Mouse (Mus musculus): ENCODE data around the gene Col1a1. TPM values are rescaled to one million over a fixed set of nuclear protein-coding genes. Genes with fewer than 3 reads are reported as not detected.
A peak's percentile ranks its signal among the peaks of the same experiment; 100 is the strongest.

Col1a1 gene
- polyA plus RNA-seq, 1 experiment = 2.3 TPM

DNA sequence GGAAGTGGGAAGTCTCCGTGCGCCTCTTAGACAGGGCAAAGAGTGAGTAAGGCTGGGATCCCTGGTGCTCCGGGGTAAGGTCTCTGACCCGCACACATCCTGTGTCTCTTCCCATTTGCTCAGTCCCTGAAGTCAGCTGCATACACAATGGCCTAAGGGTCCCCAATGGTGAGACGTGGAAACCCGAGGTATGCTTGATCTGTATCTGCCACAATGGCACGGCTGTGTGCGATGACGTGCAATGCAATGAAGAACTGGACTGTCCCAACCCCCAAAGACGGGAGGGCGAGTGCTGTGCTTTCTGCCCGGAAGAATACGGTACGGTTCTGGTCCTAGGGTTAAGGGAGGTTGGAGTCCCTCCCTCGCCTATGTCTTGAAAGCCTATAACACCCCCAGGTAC, 1.8 kb downstream of the Col1a1 start:
- no peaks in the 10 kb centered on the region for H3K79me2 ChIP-seq (ENCODE audit: control insufficient read depth, insufficient read depth)
- TF ChIP-seq CEBPB (IDR thresholded peaks at IDR 0.05; ENCODE audit: low read depth) (no peak), MYOG (IDR thresholded peaks at IDR 0.05; ENCODE audit: control insufficient read depth, extremely low read depth, insufficient read length) (no peak), CTCF (IDR thresholded peaks at IDR 0.05; ENCODE audit: control insufficient read depth, insufficient read depth, insufficient read length) (no peak), FOSL1 (IDR thresholded peaks at IDR 0.05; ENCODE audit: insufficient read depth, low read length, poor library complexity, severe bottlenecking) (no peak), MAX (IDR thresholded peaks at IDR 0.05) (no peak), MYOD1 (IDR thresholded peaks at IDR 0.05; ENCODE audit: control insufficient read depth, insufficient read length, low read depth) (no peak), USF1 (IDR thresholded peaks at IDR 0.05; ENCODE audit: low read depth) (no peak)
- peak overlapping the region; percentile 25 for H3K4me3 ChIP-seq (ENCODE audit: insufficient read depth, poor library complexity, severe bottlenecking)
- no peaks in the 10 kb centered on the region for H3K36me3 ChIP-seq (ENCODE audit: control insufficient read depth, insufficient read depth)
- no peaks in the 10 kb centered on the region for H3K79me3 ChIP-seq (ENCODE audit: low read depth)
- no peak overlapping the region for H3ac ChIP-seq (ENCODE audit: control insufficient read depth, insufficient read length, low read depth)
- H3K27me3 ChIP-seq (ENCODE audit: control insufficient read depth, insufficient read depth, insufficient read length) = no peaks in the 10 kb centered on the region

GRCm38 (mm10) chr11:94938296-94938695, 2.3 kb downstream of the Col1a1 start:
- no peaks in the 10 kb centered on the region for H3K27me3 ChIP-seq (ENCODE audit: control insufficient read depth, insufficient read depth, insufficient read length)
- no peaks in the 10 kb centered on the region for H3K79me3 ChIP-seq (ENCODE audit: low read depth)
- H3K4me3 ChIP-seq (ENCODE audit: insufficient read depth, poor library complexity, severe bottlenecking) = no peak overlapping the region
- H3ac ChIP-seq (ENCODE audit: control insufficient read depth, insufficient read length, low read depth) = no peak overlapping the region
- no peaks in the 10 kb centered on the region for H3K36me3 ChIP-seq (ENCODE audit: control insufficient read depth, insufficient read depth)
- TF ChIP-seq FOSL1 (IDR thresholded peaks at IDR 0.05; ENCODE audit: insufficient read depth, low read length, poor library complexity, severe bottlenecking) = no peak
- no peak for TF ChIP-seq MYOD1 (IDR thresholded peaks at IDR 0.05; ENCODE audit: control insufficient read depth, insufficient read length, low read depth)
- TF ChIP-seq USF1 (IDR thresholded peaks at IDR 0.05; ENCODE audit: low read depth) = no peak
- no peak for TF ChIP-seq MYOG (IDR thresholded peaks at IDR 0.05; ENCODE audit: control insufficient read depth, extremely low read depth, insufficient read length)
- TF ChIP-seq MAX (IDR thresholded peaks at IDR 0.05) = no peak
- no peak for TF ChIP-seq CTCF (IDR thresholded peaks at IDR 0.05; ENCODE audit: control insufficient read depth, insufficient read depth, insufficient read length)
- TF ChIP-seq CEBPB (IDR thresholded peaks at IDR 0.05; ENCODE audit: low read depth) = no peak
- no peaks in the 10 kb centered on the region for H3K79me2 ChIP-seq (ENCODE audit: control insufficient read depth, insufficient read depth)

- H3K4me3 ChIP-seq (ENCODE audit: insufficient read depth, poor library complexity, severe bottlenecking) = no peak overlapping the region
- no peak overlapping the region for H3ac ChIP-seq (ENCODE audit: control insufficient read depth, insufficient read length, low read depth)
- no peaks in the 10 kb centered on the region for H3K79me2 ChIP-seq (ENCODE audit: control insufficient read depth, insufficient read depth)
- H3K36me3 ChIP-seq (ENCODE audit: control insufficient read depth, insufficient read depth) = no peaks in the 10 kb centered on the region
- H3K27me3 ChIP-seq (ENCODE audit: control insufficient read depth, insufficient read depth, insufficient read length) = no peaks in the 10 kb centered on the region
- no peaks in the 10 kb centered on the region for H3K79me3 ChIP-seq (ENCODE audit: low read depth)
- TF ChIP-seq CTCF (IDR thresholded peaks at IDR 0.05; ENCODE audit: control insufficient read depth, insufficient read depth, insufficient read length) = peak; percentile 81
- TF ChIP-seq USF1 (IDR thresholded peaks at IDR 0.05; ENCODE audit: low read depth) = no peak
These were observed 3.3 kb downstream of the Col1a1 start for GRCm38 (mm10) chr11:94939280-94939679.

DNA sequence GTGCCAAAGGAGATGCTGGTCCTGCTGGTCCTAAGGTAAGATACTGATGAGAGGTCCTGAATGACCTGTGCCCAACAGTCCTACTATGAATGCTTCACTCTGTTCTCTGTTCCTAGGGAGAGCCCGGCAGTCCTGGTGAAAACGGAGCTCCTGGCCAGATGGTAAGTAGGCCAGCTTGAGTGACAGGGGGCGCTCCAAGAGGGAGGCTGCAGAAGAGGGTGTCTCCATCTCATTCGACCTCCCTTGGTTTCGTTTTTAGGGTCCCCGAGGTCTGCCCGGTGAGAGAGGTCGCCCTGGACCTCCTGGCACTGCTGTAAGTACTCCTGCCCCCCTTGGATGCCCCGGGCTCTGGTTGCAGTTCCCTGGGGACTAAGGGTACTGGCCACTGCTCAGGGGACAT, 5.1 kb downstream of the Col1a1 start:
- no peak for TF ChIP-seq MYOD1 (IDR thresholded peaks at IDR 0.05; ENCODE audit: control insufficient read depth, insufficient read length, low read depth)
- no peak for TF ChIP-seq CEBPB (IDR thresholded peaks at IDR 0.05; ENCODE audit: low read depth)
- Histone ChIP-seq H3ac (ENCODE audit: control insufficient read depth, insufficient read length, low read depth) (no peak overlapping the region), H3K4me3 (ENCODE audit: insufficient read depth, poor library complexity, severe bottlenecking) (no peak overlapping the region), H3K27me3 (ENCODE audit: control insufficient read depth, insufficient read depth, insufficient read length) (no peaks in the 10 kb centered on the region), H3K79me3 (ENCODE audit: low read depth) (no peaks in the 10 kb centered on the region), H3K36me3 (ENCODE audit: control insufficient read depth, insufficient read depth) (no peaks in the 10 kb centered on the region), H3K79me2 (ENCODE audit: control insufficient read depth, insufficient read depth) (no peaks in the 10 kb centered on the region)

- Histone ChIP-seq H3ac (ENCODE audit: control insufficient read depth, insufficient read length, low read depth) (no peak overlapping the region), H3K4me3 (ENCODE audit: insufficient read depth, poor library complexity, severe bottlenecking) (no peak overlapping the region), H3K79me3 (ENCODE audit: low read depth) (no peaks in the 10 kb centered on the region), H3K27me3 (ENCODE audit: control insufficient read depth, insufficient read depth, insufficient read length) (no peaks in the 10 kb centered on the region), H3K36me3 (ENCODE audit: control insufficient read depth, insufficient read depth) (no peaks in the 10 kb centered on the region), H3K79me2 (ENCODE audit: control insufficient read depth, insufficient read depth) (no peaks in the 10 kb centered on the region)
- TF ChIP-seq MYOD1 (IDR thresholded peaks at IDR 0.05; ENCODE audit: control insufficient read depth, insufficient read length, low read depth) = no peak
- TF ChIP-seq FOSL1 (IDR thresholded peaks at IDR 0.05; ENCODE audit: insufficient read depth, low read length, poor library complexity, severe bottlenecking) = no peak
- no peak for TF ChIP-seq USF1 (IDR thresholded peaks at IDR 0.05; ENCODE audit: low read depth)
- no peak for TF ChIP-seq MYOG (IDR thresholded peaks at IDR 0.05; ENCODE audit: control insufficient read depth, extremely low read depth, insufficient read length)
- TF ChIP-seq MAX (IDR thresholded peaks at IDR 0.05) = no peak
- TF ChIP-seq CTCF (IDR thresholded peaks at IDR 0.05; ENCODE audit: control insufficient read depth, insufficient read depth, insufficient read length) = no peak
- TF ChIP-seq CEBPB (IDR thresholded peaks at IDR 0.05; ENCODE audit: low read depth) = no peak
These were observed 5.8 kb downstream of the Col1a1 start for GRCm38 (mm10) chr11:94941776-94942175.

GRCm38 (mm10) chr11:94942282-94943023, 6.4 kb downstream of the Col1a1 start:
- Histone ChIP-seq H3K4me3 (ENCODE audit: insufficient read depth, poor library complexity, severe bottlenecking) (no peak overlapping the region), H3K79me2 (ENCODE audit: control insufficient read depth, insufficient read depth) (no peaks in the 10 kb centered on the region), H3ac (ENCODE audit: control insufficient read depth, insufficient read length, low read depth) (no peak overlapping the region), H3K27me3 (ENCODE audit: control insufficient read depth, insufficient read depth, insufficient read length) (no peaks in the 10 kb centered on the region), H3K79me3 (ENCODE audit: low read depth) (no peaks in the 10 kb centered on the region), H3K36me3 (ENCODE audit: control insufficient read depth, insufficient read depth) (no peaks in the 10 kb centered on the region)
- TF ChIP-seq FOSL1 (IDR thresholded peaks at IDR 0.05; ENCODE audit: insufficient read depth, low read length, poor library complexity, severe bottlenecking) (no peak), CTCF (IDR thresholded peaks at IDR 0.05; ENCODE audit: control insufficient read depth, insufficient read depth, insufficient read length) (no peak), MYOG (IDR thresholded peaks at IDR 0.05; ENCODE audit: control insufficient read depth, extremely low read depth, insufficient read length) (no peak), CEBPB (IDR thresholded peaks at IDR 0.05; ENCODE audit: low read depth) (no peak)

Data from C2C12 (cell line).